Mouse (Mus musculus) frontal cortex, adult 2 months (tissue): ENCODE measurements around the gene Atg16l1. TPM values are rescaled to one million over a fixed set of nuclear protein-coding genes. Genes with fewer than 3 reads are reported as not detected.
A peak's percentile ranks its signal among the peaks of the same experiment; 100 is the strongest.
"Not testable (repeated sequence)": the region's sequence is repeated elsewhere in the genome, so short reads cannot be mapped to it uniquely, and the experiment has no call there.

ENCODE experiments used
- DNase-seq, 2 experiments: peaks; one replicate each; pipeline ENCODE4 v3.0.0; 2022; ENCODE audit warnings: low spot score in 1 of 2; ENCODE audit errors: extremely low spot score in 1 of 2
- polyA plus RNA-seq: library from polyadenylated mRNA; depleted of rRNA; stranded (reverse); fragments of >200 nt; gene quantifications from 2 replicates; pipeline ENCODE4 v1.2.3, GENCODE M21; 2012

The Atg16l1 gene
- polyA plus RNA-seq, 1 experiment, result 83.3 TPM

GRCm38 (mm10) chr1:87771724-87772123, 16.1 kb downstream of the Atg16l1 start:
- DNase-seq, result no peak

- no peak for DNase-seq
Measured at GRCm38 (mm10) chr1:87773336-87773735, 17.7 kb downstream of the Atg16l1 start.

GRCm38 (mm10) chr1:87774845-87775244, 19.2 kb downstream of the Atg16l1 start:
- DNase-seq, result no peak

GRCm38 (mm10) chr1:87779204-87779785, 23.6 kb downstream of the Atg16l1 start:
- no peak for DNase-seq

- DNase-seq, result no peak
Measured at GRCm38 (mm10) chr1:87785703-87786102, 30.0 kb downstream of the Atg16l1 start.

GRCm38 (mm10) chr1:87786251-87786650, 30.6 kb downstream of the Atg16l1 start:
- peak; percentile 63 to 78 for DNase-seq

GRCm38 (mm10) chr1:87789665-87790064, 34.0 kb downstream of the Atg16l1 start:
- no peak for DNase-seq

- DNase-seq, result peak in 1 of 2 experiments; percentile 48
Measured at GRCm38 (mm10) chr1:87792438-87793137, 36.9 kb downstream of the Atg16l1 start.

- no peak for DNase-seq
Measured at GRCm38 (mm10) chr1:87793138-87793449, 37.4 kb downstream of the Atg16l1 start.

- no peak for DNase-seq
Measured at GRCm38 (mm10) chr1:87797702-87798101, 42.0 kb downstream of the Atg16l1 start.

- DNase-seq, result peak in 1 of 2 experiments; percentile 49
Measured at GRCm38 (mm10) chr1:87798306-87798705, 42.6 kb downstream of the Atg16l1 start.

- no peak for DNase-seq
Measured at GRCm38 (mm10) chr1:87803576-87803975, 47.9 kb downstream of the Atg16l1 start, which contains the start of gene Sag. Gene Sag (plus strand): TSS chr1:87803680.

GRCm38 (mm10) chr1:87807751-87808150, 52.1 kb downstream of the Atg16l1 start:
- DNase-seq, result no peak

- no peak for DNase-seq
Measured at GRCm38 (mm10) chr1:87811391-87811790, 55.7 kb downstream of the Atg16l1 start.

GRCm38 (mm10) chr1:87812061-87812460, 56.4 kb downstream of the Atg16l1 start:
- no peak for DNase-seq

- peak; percentile 71 to 75 for DNase-seq
Measured at GRCm38 (mm10) chr1:87813155-87813554, 57.5 kb downstream of the Atg16l1 start.

- no peak for DNase-seq
Measured at GRCm38 (mm10) chr1:87813681-87814080, 58.0 kb downstream of the Atg16l1 start.

- DNase-seq, result no peak
Measured at GRCm38 (mm10) chr1:87824420-87824995, 68.8 kb downstream of the Atg16l1 start.

- DNase-seq, result no peak
Measured at GRCm38 (mm10) chr1:87825281-87825680, 69.6 kb downstream of the Atg16l1 start.

GRCm38 (mm10) chr1:87825991-87826390, 70.3 kb downstream of the Atg16l1 start:
- DNase-seq, result no peak

- DNase-seq, result no peak
Measured at GRCm38 (mm10) chr1:87826474-87826873, 70.8 kb downstream of the Atg16l1 start.

GRCm38 (mm10) chr1:87827476-87827875, 71.8 kb downstream of the Atg16l1 start:
- not testable (repeated sequence) for DNase-seq
